Mouse (Mus musculus) embryonic facial prominence, embryonic 15.5 days (tissue): ENCODE results near the gene Tgm3. TPM values are rescaled to one million over a fixed set of nuclear protein-coding genes. Genes with fewer than 3 reads are reported as not detected.

Source experiments
- ATAC-seq: fragments of 200-750 bp; cut with Nextera tagmentation; 2 replicates; pipeline ENCODE4 v1.8.0; 2017; ENCODE audit warnings: low read depth, moderate TSS enrichment; ENCODE audit not compliant: insufficient number of reproducible peaks, low FRiP score, low TSS enrichment
- H3K27ac ChIP-seq: fragments of 300-500 bp; sonication (generic); replicated peaks from 2 replicates; pipeline ENCODE4 v1.5.1; 2015; ENCODE audit warnings: mild to moderate bottlenecking, inconsistent platforms
- H3K27me3 ChIP-seq: fragments of 300-500 bp; sonication (generic); 2 replicates; pipeline ENCODE4 v1.6.1; 2015; ENCODE audit warnings: inconsistent platforms
- H3K36me3 ChIP-seq: fragments of 300-500 bp; sonication (generic); 2 replicates; pipeline ENCODE4 v1.6.1; 2015; ENCODE audit warnings: mild to moderate bottlenecking, inconsistent platforms
- H3K4me1 ChIP-seq: fragments of 300-500 bp; sonication (generic); 2 replicates; pipeline ENCODE4 v1.6.1; 2015; ENCODE audit warnings: inconsistent platforms
- H3K4me2 ChIP-seq: fragments of 300-500 bp; sonication (generic); replicated peaks from 2 replicates; pipeline ENCODE4 v1.6.1; 2015; ENCODE audit warnings: mild to moderate bottlenecking, inconsistent platforms
- H3K4me3 ChIP-seq: fragments of 300-500 bp; sonication (generic); replicated peaks from 2 replicates; pipeline ENCODE4 v1.5.1; 2015; ENCODE audit warnings: mild to moderate bottlenecking, inconsistent platforms
- H3K9ac ChIP-seq: fragments of 300-500 bp; sonication (generic); 2 replicates; pipeline ENCODE4 v1.6.1; 2015; ENCODE audit warnings: inconsistent platforms
- H3K9me3 ChIP-seq: fragments of 300-500 bp; sonication (generic); replicated peaks from 2 replicates; pipeline ENCODE4 v1.6.1; 2016; ENCODE audit warnings: inconsistent platforms
- WGBS: fragments of 180-500 bp; shearing (Covaris S2); methylation state at CpG from one replicate; pipeline ENCODE4 v1.1.7; 2015; 5-methylcytosine and 5-hydroxymethylcytosine counted together
- microRNA-seq: library from miRNA; unstranded; fragments of <30 nt; microRNA quantifications from one replicate; pipeline ENCODE4, GENCODE M21; 2016; ENCODE audit warnings: borderline number of aligned reads
- polyA plus RNA-seq: library from polyadenylated mRNA; unstranded; fragments of >200 nt; fragmentation: Nextera tagmentation; extraction: Ambion mirVana; gene quantifications from 2 replicates; pipeline ENCODE4 v1.2.1, GENCODE M21; 2015

Gene Tgm3
- polyA plus RNA-seq, 1 experiment from 2014 or later: 1.5 TPM

- Histone ChIP-seq H3K36me3 (no peaks in the 10 kb centered on the region), H3K4me2 (no peak overlapping the region), H3K9me3 (no peaks in the 10 kb centered on the region), H3K9ac (no peak overlapping the region), H3K4me3 (no peak overlapping the region), H3K4me1 (no peaks in the 10 kb centered on the region), H3K27ac (no peak overlapping the region), H3K27me3 (no peaks in the 10 kb centered on the region)
- WGBS: 74% methylated on average over 2 of the region's 2 CpGs
- no peak for ATAC-seq
Observed at GRCm38 (mm10) chr2:130070396-130070795, 58.2 kb downstream of the Tgm3 start.

Small RNA genes lying within 50 kb of the gene (microRNA-seq; reads per million reads assigned to microRNA genes)
- gene Mir6339: not detected

Other genes with a start within 250 kb of the Tgm3 start
- gene Stk35, start 211.8 kb upstream of the Tgm3 start, polyA plus RNA-seq: 10.3 and 10.8 TPM in 2 replicates
- gene Tgm6, start 100.1 kb downstream of the Tgm3 start, polyA plus RNA-seq: 0.56 and 0.62 TPM in 2 replicates
- gene Snrpb, start 167.1 kb downstream of the Tgm3 start, polyA plus RNA-seq: 531 and 540 TPM in 2 replicates
- not detected in 2 replicates for gene Tmc2, start 182.8 kb downstream of the Tgm3 start, polyA plus RNA-seq